Mouse (Mus musculus): ENCODE results near the gene Olfr288.

DNA sequence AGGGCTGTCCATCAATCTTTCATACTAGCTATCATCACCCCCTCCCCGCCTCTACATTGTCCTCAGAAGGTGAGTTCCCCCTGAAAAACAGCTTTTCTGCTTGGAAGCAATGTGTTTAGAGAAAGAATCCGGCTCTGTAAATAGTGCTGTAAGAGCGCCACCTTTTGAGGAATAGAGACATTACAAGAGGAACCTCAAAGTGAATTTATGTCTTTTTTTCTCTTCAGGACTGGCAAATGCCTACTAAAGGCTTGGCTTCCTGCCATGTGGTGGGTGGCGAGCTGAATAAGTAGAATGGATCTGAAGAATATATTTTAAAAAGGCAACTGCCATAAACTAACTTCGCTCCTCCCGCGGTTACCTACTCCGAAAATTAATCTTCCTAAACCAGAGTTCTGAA lies 21.5 kb downstream of the Olfr288 start:
- TF ChIP-seq CTCF (IDR thresholded peaks at IDR 0.05; ENCODE audit: low read depth) (peak; percentile 52; the same call in 1 of the 2 replicates), EP300 (IDR thresholded peaks at IDR 0.05; ENCODE audit: low read depth) (no peak)
